Mouse (Mus musculus) C2C12 (cell line): ENCODE data around the gene Nit2.

Experiments
- CEBPB ChIP-seq: IDR thresholded peaks from one replicate; pipeline ENCODE4 v1.6.1; 2011; ENCODE audit warnings: low read depth, mild to moderate bottlenecking, control low read depth, moderate library complexity
- CTCF ChIP-seq: IDR thresholded peaks from one replicate; pipeline ENCODE4 v1.5.1; 2011; ENCODE audit not compliant: control insufficient read depth, insufficient read depth, insufficient read length
- USF1 ChIP-seq: IDR thresholded peaks from one replicate; pipeline ENCODE4 v1.6.1; 2011; ENCODE audit warnings: low read depth, mild to moderate bottlenecking, control low read depth, moderate library complexity

GRCm38 (mm10) chr16:57186618-57187017 is 19.5 kb upstream of the Nit2 start:
- no peak for TF ChIP-seq CTCF
- TF ChIP-seq USF1, result no peak
- no peak for TF ChIP-seq CEBPB
